Mouse (Mus musculus): Measurements from ENCODE around the gene 1110065P20Rik.

1110065P20Rik gene

GRCm38 (mm10) chr4:124840998-124841397, 10.0 kb downstream of the 1110065P20Rik start:
- DNase-seq, result no peak

- DNase-seq, result no peak
Measured at GRCm38 (mm10) chr4:124838035-124838700, 12.8 kb downstream of the 1110065P20Rik start.

GRCm38 (mm10) chr4:124832796-124833195, 18.2 kb downstream of the 1110065P20Rik start:
- no peak for DNase-seq

- peak in 1 of 2 experiments; percentile 29 for DNase-seq
Measured at GRCm38 (mm10) chr4:124829671-124830070, 21.3 kb downstream of the 1110065P20Rik start.

- DNase-seq, result no peak
Measured at GRCm38 (mm10) chr4:124825371-124825965, 25.5 kb downstream of the 1110065P20Rik start.

GRCm38 (mm10) chr4:124824967-124825366, 26.0 kb downstream of the 1110065P20Rik start:
- DNase-seq, result no peak

GRCm38 (mm10) chr4:124818832-124819231, 32.2 kb downstream of the 1110065P20Rik start:
- DNase-seq, result no peak

- DNase-seq, result peak; percentile 36 to 57
Measured at GRCm38 (mm10) chr4:124817803-124818202, 33.2 kb downstream of the 1110065P20Rik start.

- DNase-seq, result no peak
Measured at GRCm38 (mm10) chr4:124815901-124816300, 35.1 kb downstream of the 1110065P20Rik start.

- DNase-seq, result no peak
Measured at GRCm38 (mm10) chr4:124811347-124811975, 39.5 kb downstream of the 1110065P20Rik start.

- DNase-seq, result no peak
Measured at GRCm38 (mm10) chr4:124810056-124810455, 40.9 kb downstream of the 1110065P20Rik start.

GRCm38 (mm10) chr4:124809136-124809883, 41.7 kb downstream of the 1110065P20Rik start:
- no peak for DNase-seq

- DNase-seq, result no peak
Measured at GRCm38 (mm10) chr4:124808511-124808910, 42.5 kb downstream of the 1110065P20Rik start.

- no peak for DNase-seq
Measured at GRCm38 (mm10) chr4:124803406-124803805, 47.6 kb downstream of the 1110065P20Rik start.

GRCm38 (mm10) chr4:124802309-124803260, 48.4 kb downstream of the 1110065P20Rik start:
- DNase-seq, result peak; percentile 98

GRCm38 (mm10) chr4:124801552-124802308, 49.3 kb downstream of the 1110065P20Rik start, which contains the start of gene Mtf1:
Gene Mtf1, plus strand, starts transcription at chr4:124802104.
- peak; percentile 85 to 89 for DNase-seq

Measured in lung, postnatal 4 days (tissue).